Mouse (Mus musculus) layer of hippocampus, adult 8-10 months (tissue): ENCODE data around the gene Cpm. TPM values are rescaled to one million over a fixed set of nuclear protein-coding genes. Genes with fewer than 3 reads are reported as not detected.
"Not testable (repeated sequence)": the region's sequence is repeated elsewhere in the genome, so short reads cannot be mapped to it uniquely, and the experiment has no call there.

ENCODE experiments used
- DNase-seq, 2 experiments: peaks; one replicate each; pipeline ENCODE4 v3.0.0; 2022; ENCODE audit warnings: low spot score in 2 of 2
- total RNA-seq, 4 experiments: library from RNA; stranded (reverse); gene quantifications; 2 replicates each; pipeline ENCODE4 v1.2.4; 2022

The Cpm gene
- total RNA-seq, 4 experiments from 2014 or later = 9.1 to 11.4 (median 9.7) TPM

- no peak for DNase-seq
These were observed 36.2 kb upstream of the Cpm start for GRCm38 (mm10) chr10:117593041-117593570.

GRCm38 (mm10) chr10:117593857-117594256, 35.4 kb upstream of the Cpm start:
- no peak for DNase-seq

GRCm38 (mm10) chr10:117594291-117594850, 34.9 kb upstream of the Cpm start:
- no peak for DNase-seq

- DNase-seq = no peak
These were observed 34.4 kb upstream of the Cpm start for GRCm38 (mm10) chr10:117594913-117595312.

- DNase-seq = no peak
These were observed 33.7 kb upstream of the Cpm start for GRCm38 (mm10) chr10:117595442-117596164.

GRCm38 (mm10) chr10:117596165-117596735, 33.0 kb upstream of the Cpm start:
- DNase-seq = no peak

DNA sequence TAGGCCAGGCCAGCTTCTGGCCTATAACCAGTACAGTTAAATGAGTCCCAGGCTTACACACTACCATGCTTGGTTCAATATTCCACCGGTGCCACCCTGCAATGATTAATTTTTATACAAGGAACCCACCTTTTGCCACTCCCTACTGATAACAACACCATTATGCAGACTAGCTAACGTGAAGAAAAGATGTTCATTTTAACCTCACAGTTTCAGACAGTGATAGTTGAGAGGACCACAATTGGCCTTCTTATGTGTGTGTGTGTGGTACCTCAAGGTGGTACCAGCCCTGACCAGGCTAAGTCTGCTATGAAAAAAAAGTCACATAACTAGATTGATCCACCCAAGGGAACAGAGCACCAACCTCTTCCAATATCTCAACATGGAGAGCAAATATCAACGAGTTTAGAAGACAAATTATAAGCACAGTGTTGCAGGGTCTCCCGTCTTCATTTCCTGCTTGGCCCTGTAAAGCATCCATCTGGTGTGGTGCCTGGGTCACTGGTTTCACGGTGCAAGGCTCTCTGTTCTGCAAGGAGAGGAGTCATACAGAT, 32.5 kb upstream of the Cpm start:
- no peak for DNase-seq

DNA sequence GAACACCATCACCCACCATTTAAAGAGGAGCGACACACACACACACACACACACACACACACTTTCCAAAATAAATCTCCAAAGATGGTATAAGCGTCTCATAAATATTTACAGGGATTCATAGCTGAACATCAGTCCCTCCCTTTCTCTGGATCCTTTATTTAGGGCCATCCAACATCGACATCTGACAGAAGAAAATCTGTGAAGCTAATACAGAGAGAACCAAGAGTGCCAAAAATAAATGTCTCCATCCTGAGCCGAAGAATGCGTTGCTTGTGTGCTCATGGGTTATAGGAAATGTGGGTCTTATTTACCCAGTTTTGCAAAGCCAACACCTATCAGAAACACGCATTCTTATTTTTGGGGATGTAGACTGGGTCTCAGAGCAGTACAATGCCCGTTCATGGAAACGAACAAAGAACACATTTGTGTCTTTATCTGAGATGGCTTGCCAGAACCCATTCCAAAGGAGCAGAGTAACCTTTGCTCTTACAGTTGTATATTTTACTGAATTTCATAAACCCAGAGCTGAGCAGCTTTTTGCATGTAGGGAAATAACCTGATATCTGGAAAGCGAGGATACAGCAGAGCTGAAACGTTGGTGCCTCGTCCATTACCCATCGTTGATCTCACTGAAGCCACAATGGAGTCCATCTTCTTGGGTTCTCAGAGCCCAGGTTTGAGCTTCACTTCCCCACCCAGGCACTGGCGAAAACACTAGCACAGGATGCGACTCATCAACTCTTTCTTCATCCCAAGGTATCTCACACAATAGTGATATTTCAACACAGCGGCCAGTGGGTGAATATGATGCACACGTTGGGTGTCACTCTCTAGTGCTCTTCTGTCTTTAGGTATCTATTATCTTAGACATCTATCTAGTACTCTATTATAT, 31.7 kb upstream of the Cpm start:
- not testable (repeated sequence) for DNase-seq

DNA sequence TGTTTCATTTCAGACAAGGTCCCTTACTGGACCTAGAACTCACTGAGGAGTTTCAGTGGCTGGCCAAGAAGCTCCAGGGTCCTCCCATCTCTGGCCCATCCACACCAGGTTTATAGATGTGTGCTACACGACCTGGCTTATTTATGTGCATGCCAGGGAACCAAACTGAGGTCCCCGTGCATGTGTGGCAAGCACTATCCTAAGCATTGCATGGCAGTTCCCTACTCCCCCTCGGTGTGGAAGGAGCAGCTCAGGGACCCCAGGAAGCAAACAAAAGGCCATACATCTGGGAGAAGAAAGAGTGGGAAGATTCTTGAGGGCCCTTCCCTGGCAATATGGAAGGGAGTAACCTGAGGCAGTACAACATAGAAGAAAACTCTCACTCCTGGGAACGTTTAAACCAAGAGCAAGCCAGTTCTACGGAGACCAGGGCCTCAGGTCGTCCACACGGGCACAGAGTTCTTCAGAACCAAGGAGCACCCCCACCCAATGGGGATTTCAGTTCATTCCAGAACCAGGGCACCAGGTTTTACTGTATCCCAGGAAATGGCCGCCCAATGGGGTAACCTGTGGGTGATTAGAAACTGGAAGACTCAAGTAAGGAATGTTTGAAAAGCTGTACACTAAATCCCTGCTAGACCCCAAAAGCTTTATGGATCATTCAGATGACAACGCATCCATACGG, 30.9 kb upstream of the Cpm start:
- DNase-seq = no peak

GRCm38 (mm10) chr10:117598951-117599572, 30.2 kb upstream of the Cpm start:
- not testable (repeated sequence) for DNase-seq

DNA sequence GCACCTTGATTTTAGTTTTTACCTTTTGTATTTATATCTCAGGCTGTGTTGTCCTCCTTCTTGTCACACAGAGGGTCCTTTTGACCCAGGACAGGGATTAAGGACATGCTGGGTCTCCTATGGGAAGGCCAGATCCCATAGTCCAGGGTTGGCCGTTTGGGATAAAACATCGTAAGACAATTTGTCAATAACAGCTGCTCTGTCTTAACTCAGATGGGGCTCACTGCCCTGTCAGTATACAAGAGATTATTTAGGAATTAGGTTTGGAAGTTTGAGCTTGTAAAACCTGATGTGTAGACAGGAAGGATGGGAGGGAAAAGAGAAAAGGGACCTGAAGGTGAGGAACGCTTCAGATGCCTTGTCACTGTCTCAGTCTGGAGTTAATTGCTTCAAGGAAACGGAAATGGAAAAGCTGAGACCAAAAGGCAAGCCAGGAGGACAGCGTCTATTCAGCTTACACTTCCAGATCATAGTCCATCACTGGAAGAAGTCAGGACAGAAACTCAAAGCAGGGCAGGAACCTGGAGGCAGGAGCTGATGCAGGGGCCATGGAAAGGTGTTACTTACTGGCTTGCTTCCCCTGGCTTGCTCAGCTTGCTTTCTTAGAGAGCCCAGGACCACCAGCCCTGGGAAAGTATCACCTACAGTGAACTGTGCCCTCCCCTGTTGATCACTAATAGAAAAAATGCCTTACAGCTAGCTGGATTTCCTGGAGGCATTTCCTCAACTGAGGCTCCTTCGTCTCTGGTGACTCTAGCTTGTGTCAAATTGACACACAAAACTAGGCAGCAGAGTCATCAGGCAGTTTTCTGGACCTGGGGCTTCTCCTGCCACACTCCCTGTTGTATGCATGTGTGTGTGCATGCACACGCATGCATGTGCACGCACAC, 27.9 kb upstream of the Cpm start:
- DNase-seq = no peak

DNA sequence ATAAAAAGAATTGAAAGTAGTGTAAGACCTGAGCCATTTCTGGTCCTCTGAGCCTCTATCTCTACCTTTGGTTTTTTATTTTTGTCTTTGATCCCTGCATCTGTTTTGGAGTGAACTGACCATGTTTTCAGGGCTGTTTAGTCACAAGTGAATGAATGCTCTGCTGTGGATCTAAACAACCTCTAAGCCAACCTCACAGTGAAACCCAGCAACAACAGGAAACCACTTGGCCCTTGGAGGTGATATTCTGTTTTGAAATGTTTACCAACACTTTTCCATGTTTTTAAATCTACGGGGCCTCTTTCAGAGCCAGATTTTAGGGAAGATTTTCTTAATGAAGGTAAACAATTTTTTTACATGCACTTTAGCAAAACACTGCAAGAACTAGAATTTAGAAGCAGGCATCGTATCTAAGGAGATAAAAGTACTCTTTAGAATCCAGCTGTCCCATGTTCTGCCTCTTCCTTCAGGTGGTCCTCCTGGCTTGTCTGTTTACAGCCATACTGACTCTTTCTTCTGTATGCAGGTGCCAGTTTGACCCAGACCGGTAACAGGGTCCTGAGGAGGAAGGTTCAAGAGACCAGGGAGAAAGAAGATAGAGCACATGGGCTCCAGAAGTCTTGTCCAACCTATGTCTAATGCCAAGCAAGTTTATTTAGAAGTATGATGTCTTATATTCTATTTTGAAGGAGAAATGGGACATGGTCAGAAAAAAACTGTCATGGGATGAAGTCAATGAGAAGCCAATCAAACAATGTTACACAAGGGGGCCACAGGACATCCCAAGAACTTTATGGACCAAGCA, 26.8 kb upstream of the Cpm start:
- no peak for DNase-seq

DNA sequence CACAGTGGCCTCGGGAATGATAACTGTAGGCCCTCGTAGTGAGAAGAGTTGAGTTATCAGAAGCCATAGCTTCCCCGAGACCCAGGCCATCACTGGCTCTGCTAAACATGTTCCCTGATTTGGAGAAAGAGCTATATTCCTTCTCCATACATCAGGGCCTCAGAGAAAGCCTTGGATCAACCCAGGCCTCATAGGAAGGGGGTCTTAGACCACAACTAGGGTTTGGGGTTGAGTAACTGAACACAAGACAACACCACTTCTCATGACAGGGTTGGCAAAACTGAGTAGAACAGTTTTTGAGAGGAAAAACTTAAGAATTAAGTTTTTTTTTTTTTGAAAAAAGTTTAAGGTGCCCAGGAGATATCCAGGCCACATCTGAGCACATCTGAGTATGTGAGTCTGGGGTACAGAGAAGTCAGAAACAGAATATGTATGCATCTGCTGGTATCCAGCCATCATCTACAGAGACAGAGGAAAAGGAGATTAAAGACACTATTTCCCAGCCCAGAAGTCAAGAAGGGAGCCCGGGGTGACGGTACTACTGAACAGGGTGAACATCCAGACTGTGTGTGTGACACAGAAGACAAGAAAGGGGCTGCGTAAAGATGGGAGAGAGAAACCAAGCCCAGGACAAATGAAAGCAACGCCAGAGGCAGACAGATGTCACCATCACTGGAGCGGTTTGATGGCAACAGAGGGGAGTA, 26.0 kb upstream of the Cpm start:
- DNase-seq = no peak

- DNase-seq = peak; percentile 12 to 18
These were observed 25.3 kb upstream of the Cpm start for GRCm38 (mm10) chr10:117603834-117604623.

GRCm38 (mm10) chr10:117604624-117605282, 24.5 kb upstream of the Cpm start:
- DNase-seq = no peak
